Mouse (Mus musculus): ENCODE results near the gene Crlf1. TPM values are rescaled to one million over a fixed set of nuclear protein-coding genes. Genes with fewer than 3 reads are reported as not detected.
A peak's percentile ranks its signal among the peaks of the same experiment; 100 is the strongest.

Gene Crlf1
- polyA plus RNA-seq (2015; fragmentation: Nextera tagmentation; extraction: Ambion mirVana), result 0.86 and 0.92 TPM in 2 replicates

DNA sequence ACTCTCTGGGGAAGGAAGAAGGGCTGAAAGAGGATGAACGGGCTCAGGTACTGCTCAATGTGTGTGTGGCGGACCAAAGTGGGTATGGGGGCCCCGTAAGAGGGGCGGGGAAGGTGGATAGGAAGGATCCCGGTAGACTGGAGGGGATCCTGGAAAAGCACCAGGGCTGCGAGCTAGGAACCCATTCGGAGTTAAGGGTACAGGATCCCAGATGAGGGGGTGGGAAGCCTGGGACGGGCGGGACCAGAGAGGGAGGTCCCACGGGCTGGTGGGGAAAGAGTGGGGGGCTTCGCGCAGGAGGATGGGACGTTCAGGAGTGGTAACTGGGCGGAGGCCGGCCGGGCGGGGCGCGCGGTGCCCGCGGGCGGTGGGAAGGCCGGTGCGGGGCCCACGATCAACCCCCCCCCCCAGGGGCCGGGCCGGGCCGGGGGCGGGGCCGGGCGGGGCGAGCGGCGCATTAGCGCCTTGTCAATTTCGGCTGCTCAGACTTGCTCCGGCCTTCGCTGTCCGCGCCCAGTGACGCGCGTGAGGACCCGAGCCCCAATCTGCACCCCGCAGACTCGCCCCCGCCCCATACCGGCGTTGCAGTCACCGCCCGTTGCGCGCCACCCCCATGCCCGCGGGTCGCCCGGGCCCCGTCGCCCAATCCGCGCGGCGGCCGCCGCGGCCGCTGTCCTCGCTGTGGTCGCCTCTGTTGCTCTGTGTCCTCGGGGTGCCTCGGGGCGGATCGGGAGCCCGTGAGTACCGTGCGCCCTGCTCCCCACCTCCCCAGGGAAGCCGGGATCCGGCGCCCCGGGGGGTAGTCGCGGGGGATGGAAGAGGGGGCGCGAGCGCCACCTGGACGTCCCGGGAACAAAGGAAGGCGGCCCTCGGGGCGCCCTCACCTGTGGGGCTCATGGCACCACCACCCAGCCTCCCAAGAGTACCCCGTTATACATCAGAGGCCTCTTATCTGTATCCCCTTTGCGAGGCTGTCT lies at the start of gene Crlf1:
Gene Crlf1 (plus strand): TSS at position 495 of the 977 bp plus-strand sequence.
- Histone ChIP-seq H3K9ac (peak within 1 kb of the TSS; percentile 50), H3K4me3 (peak within 1 kb of the TSS; percentile 38), H3K36me3 (ENCODE audit: poor library complexity, severe bottlenecking) (no peaks in the 10 kb centered on the region), H3K4me1 (peaks cover 64% of the 10 kb centered on the region), H3K9me3 (replicated peaks) (no peaks in the 10 kb centered on the region), H3K27me3 (peaks cover 100% of the 10 kb centered on the region), H3K4me2 (peak within 1 kb of the TSS; percentile 61), H3K27ac (no peak within 1 kb of the TSS)
- ATAC-seq, result 0 out of 2 replicates have a peak, but pooled peaks have one; percentile 19
- under 1% methylated on average over 59 of the region's 93 CpGs for WGBS

DNA sequence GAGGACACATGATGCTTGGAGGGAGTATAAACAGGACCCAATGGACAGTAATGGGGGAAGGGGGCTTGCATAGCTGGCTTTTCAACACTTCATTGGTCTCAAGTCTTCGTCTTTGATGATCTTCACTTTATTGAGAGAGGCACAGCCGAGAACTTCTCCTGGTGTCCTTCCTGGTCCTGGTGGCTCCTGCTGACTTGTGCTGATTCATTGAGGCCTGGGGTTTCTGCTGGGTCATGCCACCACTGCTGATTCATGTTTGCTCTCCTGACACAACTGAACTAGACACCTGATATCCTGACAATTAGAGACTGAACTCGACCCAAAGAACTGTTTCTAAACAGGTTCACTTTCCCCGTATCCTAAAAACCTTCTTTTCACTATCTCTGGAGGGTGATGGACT lies 49.6 kb upstream of the Crlf1 start:
- 87% methylated on average over 4 of the region's 4 CpGs for WGBS
- ATAC-seq, result no peak
- Histone ChIP-seq H3K9me3 (replicated peaks) (no peaks in the 10 kb centered on the region), H3K4me2 (no peak overlapping the region), H3K27me3 (no peaks in the 10 kb centered on the region), H3K36me3 (ENCODE audit: poor library complexity, severe bottlenecking) (no peaks in the 10 kb centered on the region), H3K9ac (no peak overlapping the region), H3K27ac (no peak overlapping the region), H3K4me3 (no peak overlapping the region), H3K4me1 (peaks cover 11% of the 10 kb centered on the region)

DNA sequence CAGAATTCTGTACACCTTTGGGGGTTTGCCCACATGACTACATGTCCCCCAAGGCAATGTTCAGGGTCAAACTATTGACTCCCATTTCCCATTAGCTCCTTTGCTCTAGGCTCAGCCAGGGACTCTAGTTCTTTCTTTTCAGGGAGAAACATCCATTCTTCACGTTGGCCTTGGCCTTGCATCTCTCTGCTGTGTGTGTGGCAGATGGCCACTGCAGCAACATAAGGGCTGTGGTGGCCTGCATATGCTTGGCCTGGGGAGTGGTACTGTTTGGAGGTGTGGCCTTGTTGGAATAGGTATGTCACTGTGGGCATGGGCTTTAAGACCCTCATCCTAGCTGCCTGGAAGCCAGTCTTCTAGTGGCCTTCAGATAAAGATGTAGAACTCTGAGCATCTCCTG lies 47.0 kb upstream of the Crlf1 start:
- WGBS, result 78% methylated on average over 1 of the region's 1 CpGs
- Histone ChIP-seq H3K4me2 (no peak overlapping the region), H3K27me3 (no peaks in the 10 kb centered on the region), H3K36me3 (ENCODE audit: poor library complexity, severe bottlenecking) (peaks cover 12% of the 10 kb centered on the region), H3K4me3 (no peak overlapping the region), H3K4me1 (no peaks in the 10 kb centered on the region), H3K27ac (no peak overlapping the region), H3K9me3 (replicated peaks) (no peaks in the 10 kb centered on the region), H3K9ac (no peak overlapping the region)
- ATAC-seq, result no peak

DNA sequence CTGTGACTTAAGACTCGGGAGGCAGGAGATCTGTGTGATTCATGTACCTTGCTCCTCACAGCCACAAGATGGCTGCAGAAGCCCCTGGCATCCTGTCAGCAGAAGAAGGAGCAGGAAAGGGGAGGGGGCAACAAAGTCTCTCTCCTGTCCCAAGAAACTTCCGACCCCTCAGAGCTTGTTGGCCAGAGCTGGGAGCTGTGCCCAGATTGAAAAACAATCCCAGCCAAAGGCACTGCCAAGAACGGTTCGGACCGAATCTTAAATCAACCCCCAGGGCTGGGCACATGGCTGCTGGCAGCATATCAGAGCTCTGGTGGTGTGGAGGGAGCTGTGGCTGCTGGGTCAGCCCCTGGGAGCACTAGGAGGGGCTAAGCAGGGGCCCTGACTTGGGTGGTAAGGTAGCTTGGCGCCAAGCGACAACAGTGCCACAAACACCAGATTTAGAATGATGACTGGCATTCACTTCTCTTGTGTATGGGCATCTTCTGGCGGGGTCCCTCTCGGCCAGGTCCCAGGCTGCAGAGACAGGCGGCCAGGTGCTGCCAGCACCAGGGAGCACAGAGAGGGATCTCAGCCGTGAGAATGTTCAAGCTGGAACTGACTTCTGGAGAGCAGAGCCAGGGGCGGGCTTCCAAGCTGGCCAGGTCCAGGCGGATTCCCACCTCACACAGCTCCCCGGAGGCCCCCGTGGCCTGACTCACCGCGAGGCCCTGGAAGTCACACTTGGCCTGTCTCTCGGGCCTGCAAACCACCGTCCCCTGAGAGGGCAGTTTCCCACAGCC lies 45.1 kb upstream of the Crlf1 start:
- H3K4me1 ChIP-seq, result no peaks in the 10 kb centered on the region
- no peak overlapping the region for H3K4me2 ChIP-seq
- no peaks in the 10 kb centered on the region for H3K9me3 ChIP-seq (replicated peaks)
- H3K9ac ChIP-seq, result no peak overlapping the region
- peaks cover 29% of the 10 kb centered on the region for H3K36me3 ChIP-seq (ENCODE audit: poor library complexity, severe bottlenecking)
- WGBS, result 72% methylated on average over 19 of the region's 19 CpGs
- H3K27me3 ChIP-seq, result 0 out of 2 replicates have a peak, but pooled peaks cover 5% of the 10 kb centered on the region
- H3K4me3 ChIP-seq, result no peak overlapping the region
- H3K27ac ChIP-seq, result no peak overlapping the region
- no peak for ATAC-seq

DNA sequence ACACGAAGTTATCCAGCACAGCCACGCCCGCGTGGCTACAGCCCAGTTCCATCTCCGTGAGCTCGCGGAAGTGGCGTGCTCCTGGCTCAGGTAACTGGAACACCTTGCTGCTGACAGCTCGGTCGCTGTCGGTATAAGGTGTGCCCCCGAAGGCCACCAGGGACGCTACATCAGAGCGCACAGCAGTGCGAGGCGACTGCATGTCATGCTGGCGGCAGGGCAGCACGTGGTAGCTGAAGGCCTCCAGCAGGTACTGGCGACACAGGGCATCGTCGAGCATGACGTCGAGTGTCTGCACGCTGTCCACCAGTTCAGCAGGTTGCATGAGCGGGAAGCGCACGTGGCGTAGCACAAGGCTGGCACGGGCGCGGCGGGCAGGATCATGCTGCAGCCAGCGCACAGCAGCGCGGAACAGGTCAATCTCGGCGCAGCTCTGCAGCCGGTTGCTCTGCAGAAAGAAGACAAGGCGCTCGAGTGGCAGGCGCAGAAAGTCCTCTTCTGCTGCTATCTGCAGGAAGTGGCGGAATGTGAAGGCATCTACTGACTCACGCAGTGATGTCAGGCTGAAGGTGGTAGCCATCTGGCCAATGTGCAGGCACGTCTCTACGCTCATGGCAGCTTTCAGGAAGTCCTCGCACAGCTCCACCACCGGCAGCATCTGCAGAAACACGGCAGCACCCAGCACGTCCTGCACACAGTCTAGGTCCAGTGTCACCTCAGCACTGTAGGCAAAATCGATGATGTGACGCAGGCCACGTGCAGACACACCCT lies 40.6 kb upstream of the Crlf1 start:
- 66% methylated on average over 52 of the region's 52 CpGs for WGBS
- no peak overlapping the region for H3K27ac ChIP-seq
- no peak for ATAC-seq
- H3K4me3 ChIP-seq, result no peak overlapping the region
- peaks cover 29% of the 10 kb centered on the region for H3K36me3 ChIP-seq (ENCODE audit: poor library complexity, severe bottlenecking)
- no peaks in the 10 kb centered on the region for H3K4me1 ChIP-seq
- 0 out of 2 replicates have a peak, but pooled peaks cover 5% of the 10 kb centered on the region for H3K27me3 ChIP-seq
- no peaks in the 10 kb centered on the region for H3K9me3 ChIP-seq (replicated peaks)
- no peak overlapping the region for H3K4me2 ChIP-seq
- H3K9ac ChIP-seq, result no peak overlapping the region

DNA sequence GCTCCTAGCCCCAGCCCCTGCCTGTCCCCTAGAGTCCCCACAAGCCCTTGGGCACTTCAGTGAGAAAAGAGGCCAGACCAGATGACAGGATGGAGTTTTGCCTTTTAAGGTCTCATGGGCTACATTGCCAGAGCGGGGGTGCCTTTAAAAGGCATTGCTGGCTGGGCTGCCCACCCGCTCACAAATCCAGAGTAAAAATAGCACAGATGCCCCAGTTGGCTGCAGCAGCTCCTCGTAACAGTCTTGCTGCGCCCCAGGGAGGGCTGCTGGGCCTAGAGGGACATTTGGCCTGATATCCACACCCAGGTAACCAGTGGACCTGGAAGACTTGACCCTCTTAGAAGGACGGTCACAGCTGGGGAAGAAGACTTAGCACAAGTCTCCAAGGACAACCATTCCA lies 39.1 kb upstream of the Crlf1 start:
- 0 out of 2 replicates have a peak, but pooled peaks cover 5% of the 10 kb centered on the region for H3K27me3 ChIP-seq
- no peak overlapping the region for H3K4me2 ChIP-seq
- no peak overlapping the region for H3K4me3 ChIP-seq
- WGBS, result 90% methylated on average over 5 of the region's 5 CpGs
- no peak overlapping the region for H3K27ac ChIP-seq
- H3K36me3 ChIP-seq (ENCODE audit: poor library complexity, severe bottlenecking), result peaks cover 29% of the 10 kb centered on the region
- no peak overlapping the region for H3K9ac ChIP-seq
- no peak for ATAC-seq
- no peaks in the 10 kb centered on the region for H3K4me1 ChIP-seq
- H3K9me3 ChIP-seq (replicated peaks), result no peaks in the 10 kb centered on the region

DNA sequence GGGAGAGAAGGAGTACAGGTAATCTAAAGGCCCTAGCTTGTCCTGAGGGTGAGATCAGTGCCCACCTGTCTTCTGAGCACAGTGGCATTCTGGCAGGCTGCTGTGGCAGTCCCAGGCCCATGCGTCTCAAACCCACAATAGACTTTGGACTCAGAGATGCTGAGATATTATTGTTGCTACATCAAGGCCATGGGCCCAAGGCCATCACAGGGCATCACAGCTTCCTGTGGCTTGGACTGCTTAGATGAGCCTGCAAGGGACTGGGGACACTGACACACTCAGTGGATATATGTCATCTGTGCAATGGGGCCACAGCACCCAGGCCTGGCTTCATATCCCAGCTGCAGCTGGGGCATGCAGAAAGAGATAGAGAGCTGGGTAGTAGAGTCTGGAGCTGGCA lies 36.0 kb upstream of the Crlf1 start:
- ATAC-seq, result no peak
- Histone ChIP-seq H3K9ac (peak overlapping the region; percentile 26; the same call in 1 of the 2 replicates), H3K4me1 (no peaks in the 10 kb centered on the region), H3K9me3 (replicated peaks) (no peaks in the 10 kb centered on the region; the same call in 1 of the 2 replicates), H3K36me3 (ENCODE audit: poor library complexity, severe bottlenecking) (peaks cover 13% of the 10 kb centered on the region), H3K4me2 (no peak overlapping the region), H3K4me3 (no peak overlapping the region), H3K27ac (no peak overlapping the region), H3K27me3 (0 out of 2 replicates have a peak, but pooled peaks cover 5% of the 10 kb centered on the region)
- WGBS, result 92% methylated on average over 1 of the region's 1 CpGs

DNA sequence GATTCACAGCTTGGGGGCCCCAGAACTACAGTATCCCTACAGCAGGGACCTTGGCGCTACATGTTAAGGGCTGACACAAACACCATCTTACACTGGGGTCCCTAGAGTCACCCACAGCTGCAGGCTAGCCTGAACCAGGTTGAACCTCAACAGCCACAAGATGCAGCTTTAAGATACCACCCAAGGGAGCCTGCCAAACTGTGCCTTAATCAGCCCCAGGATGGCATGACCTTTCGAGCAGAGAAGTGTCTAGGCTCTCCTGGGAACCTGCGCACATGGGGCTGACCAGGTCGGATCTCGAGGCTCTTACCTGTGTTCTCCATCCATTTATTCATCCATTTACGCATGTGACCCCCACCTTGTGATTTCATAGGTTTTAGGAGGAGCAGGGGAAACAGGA lies 35.1 kb upstream of the Crlf1 start:
- Histone ChIP-seq H3K9ac (no peak overlapping the region), H3K27me3 (no peaks in the 10 kb centered on the region), H3K9me3 (replicated peaks) (no peaks in the 10 kb centered on the region; the same call in 1 of the 2 replicates), H3K36me3 (ENCODE audit: poor library complexity, severe bottlenecking) (0 out of 2 replicates have a peak, but pooled peaks cover 6% of the 10 kb centered on the region), H3K4me1 (no peaks in the 10 kb centered on the region), H3K4me3 (no peak overlapping the region), H3K27ac (no peak overlapping the region), H3K4me2 (no peak overlapping the region)
- ATAC-seq, result no peak
- 89% methylated on average over 6 of the region's 6 CpGs for WGBS

DNA sequence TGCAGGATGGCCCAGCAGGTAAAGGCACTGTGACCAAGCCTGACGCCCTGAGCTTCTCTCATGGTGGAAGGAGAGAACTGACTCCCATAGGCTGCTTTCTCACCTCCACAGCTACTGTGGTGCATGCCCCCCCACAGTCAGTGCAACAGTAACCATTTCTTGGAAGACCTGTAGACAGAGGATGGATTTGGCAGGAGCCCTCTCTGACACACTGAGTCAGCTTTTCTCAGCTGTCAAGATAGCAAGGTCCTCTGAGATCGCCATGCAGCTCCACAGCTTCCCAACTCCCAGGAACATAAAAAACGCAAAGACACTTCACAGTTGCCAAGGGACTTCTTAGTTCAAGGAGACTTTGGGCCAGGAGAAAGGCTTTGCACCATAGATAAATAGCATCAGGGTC lies 34.5 kb upstream of the Crlf1 start:
- Histone ChIP-seq H3K4me2 (no peak overlapping the region), H3K27ac (no peak overlapping the region), H3K4me1 (peaks cover 3% of the 10 kb centered on the region; the same call in 1 of the 2 replicates), H3K9ac (no peak overlapping the region), H3K9me3 (replicated peaks) (no peaks in the 10 kb centered on the region; the same call in 1 of the 2 replicates), H3K36me3 (ENCODE audit: poor library complexity, severe bottlenecking) (0 out of 2 replicates have a peak, but pooled peaks cover 6% of the 10 kb centered on the region), H3K4me3 (no peak overlapping the region), H3K27me3 (no peaks in the 10 kb centered on the region)
- WGBS, result 82% methylated on average over 3 of the region's 3 CpGs
- no peak for ATAC-seq

DNA sequence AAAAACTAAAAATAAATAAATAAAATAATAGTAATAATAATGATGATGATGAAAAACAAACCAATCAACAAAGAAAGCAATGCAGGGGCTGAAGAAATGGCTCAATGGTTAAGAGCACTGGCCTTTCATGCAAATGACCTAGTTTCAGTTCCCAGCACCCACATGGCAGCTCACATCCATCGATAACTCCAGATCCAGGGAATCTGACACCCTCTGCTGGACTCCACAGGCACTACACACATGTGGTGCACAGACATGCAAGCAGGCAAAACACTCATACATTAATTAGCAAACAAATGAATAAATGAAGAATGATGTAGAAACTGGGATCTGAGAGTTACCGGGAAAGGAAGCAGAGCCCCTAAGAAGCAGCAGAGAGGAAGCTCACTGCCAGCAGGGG lies 33.3 kb upstream of the Crlf1 start:
- ATAC-seq, result no peak
- Histone ChIP-seq H3K9me3 (replicated peaks) (no peaks in the 10 kb centered on the region; the same call in 1 of the 2 replicates), H3K27me3 (no peaks in the 10 kb centered on the region), H3K36me3 (ENCODE audit: poor library complexity, severe bottlenecking) (0 out of 2 replicates have a peak, but pooled peaks cover 6% of the 10 kb centered on the region), H3K4me3 (no peak overlapping the region), H3K27ac (no peak overlapping the region), H3K9ac (no peak overlapping the region), H3K4me2 (no peak overlapping the region), H3K4me1 (peaks cover 6% of the 10 kb centered on the region; the same call in 1 of the 2 replicates)
- 95% methylated on average over 2 of the region's 2 CpGs for WGBS

DNA sequence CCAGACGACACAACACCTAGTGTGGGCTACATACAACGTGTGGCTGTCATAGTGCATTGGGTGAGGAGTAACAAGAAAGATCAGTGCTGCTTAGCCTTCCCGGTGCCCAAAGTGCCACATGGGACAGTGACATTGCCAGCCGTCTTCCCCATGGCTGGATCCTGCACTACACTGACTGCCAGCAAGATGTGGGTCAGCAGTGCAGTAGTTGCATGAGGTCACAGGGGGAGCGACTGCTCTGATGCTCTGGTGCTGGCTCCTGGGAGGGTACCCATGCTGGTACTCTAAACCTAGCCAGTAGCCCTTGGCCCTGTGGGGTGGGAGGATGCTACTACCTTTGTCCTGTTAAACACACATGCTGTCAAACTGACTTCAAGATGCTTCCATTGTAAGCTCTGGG lies 32.8 kb upstream of the Crlf1 start:
- ATAC-seq, result no peak
- Histone ChIP-seq H3K9ac (no peak overlapping the region), H3K4me3 (no peak overlapping the region), H3K4me2 (no peak overlapping the region), H3K9me3 (replicated peaks) (no peaks in the 10 kb centered on the region; the same call in 1 of the 2 replicates), H3K36me3 (ENCODE audit: poor library complexity, severe bottlenecking) (0 out of 2 replicates have a peak, but pooled peaks cover 6% of the 10 kb centered on the region), H3K27me3 (no peaks in the 10 kb centered on the region), H3K4me1 (peaks cover 6% of the 10 kb centered on the region; the same call in 1 of the 2 replicates), H3K27ac (no peak overlapping the region)
- WGBS, result 87% methylated on average over 5 of the region's 5 CpGs

All from forebrain, embryonic 13.5 days (tissue).